Mouse (Mus musculus): Measurements from ENCODE around the gene Cdk5rap3. TPM values are rescaled to one million over a fixed set of nuclear protein-coding genes. Genes with fewer than 3 reads are reported as not detected.
A peak's percentile ranks its signal among the peaks of the same experiment; 100 is the strongest.

The Cdk5rap3 gene
- 36.9 and 38.8 TPM in 2 replicates for polyA plus RNA-seq (2015; fragmentation: Nextera tagmentation; extraction: Ambion mirVana)

DNA sequence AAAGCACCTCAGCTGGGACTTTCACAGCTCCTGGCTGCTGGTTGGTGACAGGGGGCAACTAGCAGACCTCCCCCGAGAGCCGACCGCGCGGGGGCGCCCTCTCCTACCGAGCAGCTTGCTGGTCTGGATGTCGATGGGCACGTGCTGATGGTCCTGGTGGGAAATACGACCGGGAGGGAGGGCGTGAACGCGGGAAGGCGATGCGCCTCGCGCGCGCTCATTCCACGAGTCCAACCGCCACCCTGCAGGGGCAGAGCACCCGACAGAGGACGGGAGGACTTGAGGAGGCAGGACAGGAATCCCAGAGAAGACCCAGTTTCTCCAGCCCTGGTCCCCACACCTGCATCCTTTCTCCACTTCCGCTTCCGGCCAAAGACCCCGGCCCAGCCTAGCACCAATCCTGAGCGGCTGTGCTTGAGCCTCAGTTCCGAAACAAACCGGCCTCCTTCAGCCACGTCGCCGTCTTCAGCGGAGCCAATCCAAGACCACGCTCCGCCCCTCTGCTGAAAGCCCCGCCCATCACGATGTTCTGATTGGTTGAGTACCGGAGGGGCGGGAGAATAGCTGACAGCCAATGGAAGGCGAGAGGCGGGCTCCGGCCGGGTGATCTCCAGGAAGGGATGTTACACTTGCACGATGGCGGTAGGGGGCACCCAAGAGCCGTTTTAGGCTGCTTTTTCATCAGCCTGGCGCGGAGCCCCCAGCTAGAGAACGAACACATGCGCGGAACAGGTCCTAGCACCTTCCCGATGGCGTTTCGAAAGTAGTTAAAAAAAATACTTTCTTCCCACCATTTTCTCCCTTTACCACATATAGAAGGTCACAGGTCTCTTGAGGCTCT is at the start of gene Cdk5rap3:
Gene Cdk5rap3 (minus strand): TSS at position 453 of the 841 bp plus-strand sequence.
- H3K9ac ChIP-seq (ENCODE audit: low read depth, low read length): peak within 1 kb of the TSS; percentile 82
- H3K4me3 ChIP-seq (ENCODE audit: low read depth, low read length): peak within 1 kb of the TSS; percentile 83
- H3K36me3 ChIP-seq (ENCODE audit: control insufficient read depth, insufficient read depth): no peaks in the 10 kb centered on the region; the same call in 1 of the 2 replicates
- under 1% methylated on average over 55 of the region's 55 CpGs for WGBS (ENCODE audit: insufficient replicate concordance)
- peak; percentile 84 for ATAC-seq (ENCODE audit: low read depth)
- no peaks in the 10 kb centered on the region for H3K27me3 ChIP-seq (ENCODE audit: control insufficient read depth, insufficient read depth, low read depth, low read length)
- peaks cover 47% of the 10 kb centered on the region for H3K4me1 ChIP-seq (ENCODE audit: control insufficient read depth, low read depth, low read length)
- H3K4me2 ChIP-seq (ENCODE audit: low read depth, low read length): peak within 1 kb of the TSS; percentile 97
- no peaks in the 10 kb centered on the region for H3K9me3 ChIP-seq (replicated peaks; ENCODE audit: control insufficient read depth, low read length)
- H3K27ac ChIP-seq (ENCODE audit: low read length): peak within 1 kb of the TSS; percentile 93

DNA sequence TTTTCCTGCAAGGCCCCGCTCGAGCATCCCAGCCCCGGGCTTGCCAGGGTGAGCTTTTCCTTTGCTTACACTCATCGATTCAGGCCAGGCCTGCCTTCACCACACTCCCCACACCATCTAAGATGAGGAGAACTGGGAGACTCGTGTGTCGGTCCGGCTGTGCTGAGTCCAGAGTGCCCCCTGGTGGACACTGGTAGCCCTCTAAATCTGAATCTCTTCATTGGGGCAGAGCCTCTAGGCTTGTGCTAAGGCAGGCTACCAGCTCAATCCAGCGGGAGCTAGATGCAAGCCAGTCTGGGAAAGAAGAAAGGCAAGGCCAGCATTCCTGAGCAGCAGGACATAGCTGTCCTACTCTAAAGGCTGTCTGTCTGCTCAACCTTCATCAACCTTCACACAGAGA is 47.3 kb upstream of the Cdk5rap3 start:
- peak overlapping the region; percentile 27; the same call in 1 of the 2 replicates for H3K9ac ChIP-seq (ENCODE audit: low read depth, low read length)
- H3K4me1 ChIP-seq (ENCODE audit: control insufficient read depth, low read depth, low read length): peaks cover 60% of the 10 kb centered on the region
- ATAC-seq (ENCODE audit: low read depth): peak; percentile 61

DNA sequence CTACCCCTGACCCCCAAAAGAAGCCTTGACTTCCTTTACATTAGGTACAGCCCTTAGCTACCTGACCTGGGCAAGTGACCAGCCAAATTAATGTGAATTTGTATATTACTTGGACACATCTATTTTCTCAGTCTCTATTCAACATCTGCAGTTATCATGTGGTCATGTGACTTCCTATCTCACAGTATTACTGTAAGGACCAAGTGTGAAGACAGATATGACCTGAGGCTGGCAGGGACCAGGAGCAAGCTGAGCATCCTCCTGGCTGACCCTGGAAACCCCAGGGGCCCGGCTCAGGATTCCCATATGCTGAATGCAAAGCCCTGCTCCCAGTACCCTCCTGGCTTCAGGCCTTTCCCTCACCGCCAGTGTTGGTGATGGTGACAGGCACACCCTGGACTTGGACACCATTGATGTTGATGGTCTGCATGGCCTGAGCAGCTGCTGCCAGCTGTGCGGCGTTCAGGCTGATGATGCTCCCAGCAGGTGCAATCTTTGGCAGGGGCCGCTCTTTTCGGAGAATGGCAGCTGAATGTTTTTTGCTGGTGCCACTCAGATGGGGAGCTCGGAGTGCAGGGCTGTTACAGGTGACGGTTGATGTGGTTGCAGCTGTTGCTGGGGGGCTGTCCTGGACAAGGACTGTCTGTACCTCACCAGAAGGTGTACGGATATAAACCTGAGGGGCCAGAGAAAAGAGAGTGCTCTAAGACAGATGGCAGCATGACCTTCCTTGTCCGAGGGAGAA is 40.9 kb upstream of the Cdk5rap3 start:
- H3K4me3 ChIP-seq (ENCODE audit: low read depth, low read length): peak overlapping the region; percentile 1; the same call in 1 of the 2 replicates
- WGBS (ENCODE audit: insufficient replicate concordance): 86% methylated on average over 10 of the region's 10 CpGs
- no peaks in the 10 kb centered on the region for H3K9me3 ChIP-seq (replicated peaks; ENCODE audit: control insufficient read depth, low read length)
- H3K4me2 ChIP-seq (ENCODE audit: low read depth, low read length): peak overlapping the region; percentile 40
- H3K9ac ChIP-seq (ENCODE audit: low read depth, low read length): peak overlapping the region; percentile 42
- H3K27ac ChIP-seq (ENCODE audit: low read length): peak overlapping the region; percentile 93
- no peaks in the 10 kb centered on the region for H3K27me3 ChIP-seq (ENCODE audit: control insufficient read depth, insufficient read depth, low read depth, low read length)
- peak; percentile 47 for ATAC-seq (ENCODE audit: low read depth)
- H3K36me3 ChIP-seq (ENCODE audit: control insufficient read depth, insufficient read depth): peaks cover 93% of the 10 kb centered on the region
- peaks cover 65% of the 10 kb centered on the region for H3K4me1 ChIP-seq (ENCODE audit: control insufficient read depth, low read depth, low read length)

More for the DNA sequence above, 47.3 kb upstream of the Cdk5rap3 start:
- no peaks in the 10 kb centered on the region for H3K27me3 ChIP-seq (ENCODE audit: control insufficient read depth, insufficient read depth, low read depth, low read length)
- peaks cover 44% of the 10 kb centered on the region for H3K36me3 ChIP-seq (ENCODE audit: control insufficient read depth, insufficient read depth)
- no peaks in the 10 kb centered on the region for H3K9me3 ChIP-seq (replicated peaks; ENCODE audit: control insufficient read depth, low read length)
- H3K4me3 ChIP-seq (ENCODE audit: low read depth, low read length): no peak overlapping the region
- WGBS (ENCODE audit: insufficient replicate concordance): 25% methylated on average over 8 of the region's 8 CpGs
- peak overlapping the region; percentile 50 for H3K27ac ChIP-seq (ENCODE audit: low read length)
- no peak overlapping the region for H3K4me2 ChIP-seq (ENCODE audit: low read depth, low read length)

DNA sequence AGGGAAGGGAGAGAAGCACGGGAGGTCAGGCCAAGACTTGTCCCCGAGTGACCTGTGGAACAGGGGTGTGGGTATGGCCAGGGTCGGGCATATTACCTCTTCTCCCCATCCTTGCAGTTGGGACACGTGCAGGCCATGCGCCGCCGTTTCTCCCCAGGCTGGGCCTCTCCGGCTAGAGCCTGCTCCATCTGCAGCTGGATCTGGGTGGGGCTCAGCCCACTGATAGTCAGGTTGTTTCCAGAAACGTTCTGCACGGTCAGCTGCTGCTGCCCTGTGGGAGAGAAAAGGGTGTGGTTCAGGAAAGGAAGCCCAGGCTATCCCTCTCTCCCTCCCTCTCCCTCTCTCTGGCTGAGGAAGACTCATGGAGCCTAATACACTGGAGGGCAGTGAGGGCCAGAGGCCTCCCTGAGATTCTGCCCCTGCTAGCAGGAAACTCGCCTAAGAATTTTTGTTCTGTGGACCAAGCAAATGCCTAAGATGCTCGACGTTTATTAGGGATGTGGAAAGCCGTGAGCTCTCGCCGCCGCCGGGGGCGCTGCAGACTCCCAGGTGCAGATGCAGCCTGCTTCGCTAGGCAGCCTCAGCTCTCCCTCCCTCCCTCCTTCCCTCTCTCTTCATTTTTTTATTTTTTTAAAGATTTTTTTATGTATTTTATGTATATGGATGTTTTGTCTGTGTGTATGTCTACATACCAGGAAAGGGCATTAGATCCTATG is 39.9 kb upstream of the Cdk5rap3 start:
- peaks cover 94% of the 10 kb centered on the region for H3K36me3 ChIP-seq (ENCODE audit: control insufficient read depth, insufficient read depth)
- 40% methylated on average over 20 of the region's 20 CpGs for WGBS (ENCODE audit: insufficient replicate concordance)
- peak overlapping the region; percentile 31 for H3K4me3 ChIP-seq (ENCODE audit: low read depth, low read length)

DNA sequence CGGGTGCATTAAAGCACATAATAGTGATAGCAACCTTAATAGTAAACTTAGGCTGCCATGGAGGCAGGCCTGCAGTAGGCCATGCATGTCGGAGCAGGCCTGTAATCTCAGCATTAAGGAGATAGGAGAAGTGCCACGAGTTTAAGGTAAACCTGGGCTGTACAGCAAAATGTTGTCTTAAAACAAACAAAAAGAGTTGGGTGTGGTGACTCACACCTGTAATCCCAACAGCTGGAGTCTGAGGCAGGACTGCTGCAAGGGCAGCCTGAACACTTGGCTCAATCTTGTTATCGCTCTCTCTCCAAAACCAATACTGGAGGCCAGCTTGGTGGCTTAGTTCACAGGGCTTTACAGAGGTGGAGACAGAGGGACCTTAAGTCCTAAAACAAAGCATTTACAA is 38.8 kb upstream of the Cdk5rap3 start:
- ATAC-seq (ENCODE audit: low read depth): no peak
- WGBS (ENCODE audit: insufficient replicate concordance): 62% methylated on average over 4 of the region's 4 CpGs
- H3K27ac ChIP-seq (ENCODE audit: low read length): peak overlapping the region; percentile 93

More for the DNA sequence above, 39.9 kb upstream of the Cdk5rap3 start:
- H3K4me2 ChIP-seq (ENCODE audit: low read depth, low read length): peak overlapping the region; percentile 54
- peaks cover 56% of the 10 kb centered on the region for H3K4me1 ChIP-seq (ENCODE audit: control insufficient read depth, low read depth, low read length)
- ATAC-seq (ENCODE audit: low read depth): peak; percentile 91
- H3K9me3 ChIP-seq (replicated peaks; ENCODE audit: control insufficient read depth, low read length): no peaks in the 10 kb centered on the region
- H3K27ac ChIP-seq (ENCODE audit: low read length): peak overlapping the region; percentile 93
- no peaks in the 10 kb centered on the region for H3K27me3 ChIP-seq (ENCODE audit: control insufficient read depth, insufficient read depth, low read depth, low read length)
- peak overlapping the region; percentile 42 for H3K9ac ChIP-seq (ENCODE audit: low read depth, low read length)

DNA sequence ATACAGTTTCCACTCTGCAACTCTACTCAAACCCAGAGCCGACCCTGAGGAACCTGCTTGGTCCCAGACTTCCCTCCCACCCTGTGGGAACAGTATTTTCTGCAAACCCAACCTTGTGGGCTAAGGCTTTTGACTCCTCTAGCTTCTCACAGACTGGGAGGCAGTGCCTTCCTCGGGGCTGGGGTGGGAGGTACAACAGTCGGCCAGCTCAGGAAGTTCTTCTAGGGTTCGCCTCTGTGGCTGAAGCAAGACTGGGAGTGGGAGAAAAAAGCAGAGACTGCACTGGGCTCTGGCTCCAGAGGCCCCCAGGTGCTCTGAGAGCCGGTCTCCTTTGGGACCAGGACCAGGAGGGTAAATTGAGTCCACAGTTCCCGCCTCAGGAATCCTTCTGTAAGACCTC is 36.6 kb upstream of the Cdk5rap3 start:
- Histone ChIP-seq H3K4me1 (ENCODE audit: control insufficient read depth, low read depth, low read length) (peaks cover 71% of the 10 kb centered on the region), H3K27me3 (ENCODE audit: control insufficient read depth, insufficient read depth, low read depth, low read length) (no peaks in the 10 kb centered on the region), H3K4me2 (ENCODE audit: low read depth, low read length) (no peak overlapping the region), H3K27ac (ENCODE audit: low read length) (peak overlapping the region; percentile 3), H3K9ac (ENCODE audit: low read depth, low read length) (no peak overlapping the region), H3K36me3 (ENCODE audit: control insufficient read depth, insufficient read depth) (peaks cover 86% of the 10 kb centered on the region), H3K4me3 (ENCODE audit: low read depth, low read length) (no peak overlapping the region), H3K9me3 (replicated peaks; ENCODE audit: control insufficient read depth, low read length) (no peaks in the 10 kb centered on the region)
- ATAC-seq (ENCODE audit: low read depth): no peak
- 64% methylated on average over 6 of the region's 6 CpGs for WGBS (ENCODE audit: insufficient replicate concordance)

More for the DNA sequence above, 38.8 kb upstream of the Cdk5rap3 start:
- H3K27me3 ChIP-seq (ENCODE audit: control insufficient read depth, insufficient read depth, low read depth, low read length): no peaks in the 10 kb centered on the region
- no peak overlapping the region for H3K4me3 ChIP-seq (ENCODE audit: low read depth, low read length)
- H3K4me2 ChIP-seq (ENCODE audit: low read depth, low read length): peak overlapping the region; percentile 54; the same call in 1 of the 2 replicates
- no peaks in the 10 kb centered on the region for H3K9me3 ChIP-seq (replicated peaks; ENCODE audit: control insufficient read depth, low read length)
- peaks cover 57% of the 10 kb centered on the region for H3K4me1 ChIP-seq (ENCODE audit: control insufficient read depth, low read depth, low read length)
- peaks cover 94% of the 10 kb centered on the region for H3K36me3 ChIP-seq (ENCODE audit: control insufficient read depth, insufficient read depth)
- H3K9ac ChIP-seq (ENCODE audit: low read depth, low read length): peak overlapping the region; percentile 42; the same call in 1 of the 2 replicates

DNA sequence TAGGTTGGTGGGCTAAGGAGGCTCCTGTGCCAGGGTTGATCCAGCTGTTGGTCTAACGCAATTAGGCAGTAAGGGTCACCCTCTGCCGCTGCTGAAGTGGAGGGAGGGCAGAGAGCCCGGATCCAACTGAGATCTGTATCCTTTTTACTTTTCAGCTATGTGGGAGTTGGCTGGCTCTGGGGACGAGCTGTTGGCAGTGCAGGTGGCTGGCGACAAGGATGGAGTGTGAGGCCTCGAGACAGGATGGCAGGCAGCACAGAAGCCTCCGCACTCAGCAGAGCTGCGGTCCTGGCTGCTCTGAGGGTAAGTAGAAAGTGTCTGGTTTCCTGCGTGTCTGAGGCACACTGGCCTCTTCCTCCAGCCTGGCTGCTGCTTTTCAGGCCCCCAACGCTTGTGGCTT is 36.1 kb upstream of the Cdk5rap3 start:
- Histone ChIP-seq H3K36me3 (ENCODE audit: control insufficient read depth, insufficient read depth) (peaks cover 81% of the 10 kb centered on the region), H3K27ac (ENCODE audit: low read length) (peak overlapping the region; percentile 3), H3K9ac (ENCODE audit: low read depth, low read length) (no peak overlapping the region)

DNA sequence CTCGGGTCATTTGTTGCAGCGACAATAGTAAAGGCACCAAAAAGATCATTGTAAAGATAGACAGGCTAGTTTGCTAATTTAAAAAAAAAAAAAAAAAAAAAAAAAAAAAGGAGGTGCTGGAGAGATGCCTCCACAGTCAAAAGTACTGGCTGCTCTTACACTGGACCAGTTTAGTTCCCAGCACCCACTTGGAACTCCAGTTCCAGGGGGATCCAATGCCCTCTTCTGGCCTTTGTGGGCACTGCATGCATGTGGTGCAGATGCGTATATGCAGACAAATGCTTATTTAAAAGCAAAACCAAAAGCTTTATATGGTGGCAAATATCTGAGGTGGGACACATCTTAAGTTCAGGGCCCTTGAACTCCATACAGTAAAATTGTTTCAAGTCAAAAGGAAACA is 34.5 kb upstream of the Cdk5rap3 start:
- Histone ChIP-seq H3K9ac (ENCODE audit: low read depth, low read length) (no peak overlapping the region), H3K27ac (ENCODE audit: low read length) (peak overlapping the region; percentile 60), H3K4me2 (ENCODE audit: low read depth, low read length) (no peak overlapping the region), H3K4me1 (ENCODE audit: control insufficient read depth, low read depth, low read length) (peaks cover 69% of the 10 kb centered on the region), H3K9me3 (replicated peaks; ENCODE audit: control insufficient read depth, low read length) (no peaks in the 10 kb centered on the region), H3K36me3 (ENCODE audit: control insufficient read depth, insufficient read depth) (peaks cover 67% of the 10 kb centered on the region), H3K4me3 (ENCODE audit: low read depth, low read length) (no peak overlapping the region), H3K27me3 (ENCODE audit: control insufficient read depth, insufficient read depth, low read depth, low read length) (no peaks in the 10 kb centered on the region)
- WGBS (ENCODE audit: insufficient replicate concordance): 90% methylated on average over 3 of the region's 3 CpGs
- ATAC-seq (ENCODE audit: low read depth): no peak

More for the DNA sequence above, 36.1 kb upstream of the Cdk5rap3 start:
- Histone ChIP-seq H3K4me1 (ENCODE audit: control insufficient read depth, low read depth, low read length) (peaks cover 71% of the 10 kb centered on the region), H3K9me3 (replicated peaks; ENCODE audit: control insufficient read depth, low read length) (no peaks in the 10 kb centered on the region), H3K4me3 (ENCODE audit: low read depth, low read length) (no peak overlapping the region), H3K4me2 (ENCODE audit: low read depth, low read length) (no peak overlapping the region), H3K27me3 (ENCODE audit: control insufficient read depth, insufficient read depth, low read depth, low read length) (no peaks in the 10 kb centered on the region)
- 80% methylated on average over 10 of the region's 10 CpGs for WGBS (ENCODE audit: insufficient replicate concordance)
- ATAC-seq (ENCODE audit: low read depth): no peak
